Mouse (Mus musculus) heart, embryonic 13.5 days (tissue): Measurements from ENCODE around the gene Stard9. TPM values are rescaled to one million over a fixed set of nuclear protein-coding genes. Genes with fewer than 3 reads are reported as not detected.

Source experiments
- ATAC-seq: fragments of 200-750 bp; cut with Nextera tagmentation; 2 replicates; pipeline ENCODE4 v1.8.0; 2017; ENCODE audit warnings: moderate TSS enrichment; ENCODE audit not compliant: insufficient number of reproducible peaks, low FRiP score, low TSS enrichment; ENCODE audit errors: extremely low read depth
- H3K27ac ChIP-seq: fragments of 300-500 bp; sonication (generic); replicated peaks from 2 replicates; pipeline ENCODE4 v1.5.1; 2015; ENCODE audit warnings: moderate library complexity, mild to moderate bottlenecking, inconsistent platforms
- H3K27me3 ChIP-seq: fragments of 300-500 bp; sonication (generic); replicated peaks from 2 replicates; pipeline ENCODE4 v1.6.1; 2015; ENCODE audit warnings: mild to moderate bottlenecking, inconsistent platforms
- H3K36me3 ChIP-seq: fragments of 300-500 bp; sonication (generic); 2 replicates; pipeline ENCODE4 v1.6.1; 2015; ENCODE audit warnings: mild to moderate bottlenecking, inconsistent platforms
- H3K4me1 ChIP-seq: fragments of 300-500 bp; sonication (generic); 2 replicates; pipeline ENCODE4 v1.6.1; 2015; ENCODE audit warnings: inconsistent platforms
- H3K4me2 ChIP-seq: fragments of 300-500 bp; sonication (generic); 2 replicates; pipeline ENCODE4 v1.6.1; 2015; ENCODE audit warnings: inconsistent platforms, mild to moderate bottlenecking, moderate library complexity
- H3K4me3 ChIP-seq: fragments of 300-500 bp; sonication (generic); 2 replicates; pipeline ENCODE4 v1.5.1; 2015; ENCODE audit warnings: moderate library complexity, mild to moderate bottlenecking, inconsistent platforms
- H3K9ac ChIP-seq: fragments of 300-500 bp; sonication (generic); 2 replicates; pipeline ENCODE4 v1.6.1; 2015; ENCODE audit warnings: inconsistent platforms, mild to moderate bottlenecking, moderate library complexity
- H3K9me3 ChIP-seq: fragments of 300-500 bp; sonication (generic); 2 replicates; pipeline ENCODE4 v1.6.1; 2016; ENCODE audit warnings: inconsistent platforms
- WGBS: fragments of 180-500 bp; shearing (Covaris S2); methylation state at CpG from one replicate; pipeline ENCODE4 v1.1.7; 2015; ENCODE audit warnings: mixed read lengths; 5-methylcytosine and 5-hydroxymethylcytosine counted together
- polyA plus RNA-seq: library from polyadenylated mRNA; unstranded; fragments of >200 nt; fragmentation: Nextera tagmentation; extraction: Ambion mirVana; gene quantifications from 2 replicates; pipeline ENCODE4 v1.2.1, GENCODE M21; 2015

Stard9 gene
- polyA plus RNA-seq, 1 experiment from 2014 or later: 2.8 TPM

GRCm38 (mm10) chr2:120628076-120628865, 650 bp upstream of the Stard9 start:
- H3K4me3 ChIP-seq: peak overlapping the region; percentile 71
- H3K27ac ChIP-seq: peak overlapping the region; percentile 50; the same call in 1 of the 2 replicates
- peak overlapping the region; percentile 74 for H3K4me2 ChIP-seq
- WGBS: 25% methylated on average over 10 of the region's 10 CpGs
- no peak for ATAC-seq
- H3K9me3 ChIP-seq: no peaks in the 10 kb centered on the region
- H3K4me1 ChIP-seq: peaks cover 32% of the 10 kb centered on the region
- H3K36me3 ChIP-seq: peaks cover 14% of the 10 kb centered on the region
- H3K27me3 ChIP-seq: no peaks in the 10 kb centered on the region
- peak overlapping the region; percentile 64 for H3K9ac ChIP-seq

- Histone ChIP-seq H3K4me1 (peaks cover 32% of the 10 kb centered on the region), H3K36me3 (peaks cover 32% of the 10 kb centered on the region), H3K4me3 (peak overlapping the region; percentile 71; the same call in 1 of the 2 replicates), H3K27ac (no peak overlapping the region), H3K9me3 (no peaks in the 10 kb centered on the region), H3K4me2 (peak overlapping the region; percentile 74), H3K27me3 (no peaks in the 10 kb centered on the region), H3K9ac (no peak overlapping the region)
- WGBS: 70% methylated on average over 2 of the region's 2 CpGs
- ATAC-seq: no peak
Measured at GRCm38 (mm10) chr2:120630246-120630645, 1.3 kb downstream of the Stard9 start.

GRCm38 (mm10) chr2:120630655-120631054, 1.7 kb downstream of the Stard9 start:
- WGBS: 43% methylated on average over 2 of the region's 2 CpGs
- Histone ChIP-seq H3K27ac (no peak overlapping the region), H3K36me3 (peaks cover 36% of the 10 kb centered on the region), H3K27me3 (no peaks in the 10 kb centered on the region), H3K4me1 (peaks cover 32% of the 10 kb centered on the region), H3K4me3 (no peak overlapping the region), H3K9me3 (no peaks in the 10 kb centered on the region), H3K9ac (no peak overlapping the region), H3K4me2 (peak overlapping the region; percentile 74)
- no peak for ATAC-seq

- Histone ChIP-seq H3K27ac (no peak overlapping the region), H3K4me1 (peaks cover 32% of the 10 kb centered on the region)
- ATAC-seq: no peak
Measured at GRCm38 (mm10) chr2:120631521-120631920, 2.6 kb downstream of the Stard9 start.

GRCm38 (mm10) chr2:120631957-120632356, 3.0 kb downstream of the Stard9 start:
- ATAC-seq: no peak
- Histone ChIP-seq H3K27me3 (no peaks in the 10 kb centered on the region), H3K4me2 (no peak overlapping the region), H3K4me3 (no peak overlapping the region), H3K27ac (no peak overlapping the region), H3K4me1 (peaks cover 32% of the 10 kb centered on the region), H3K9me3 (no peaks in the 10 kb centered on the region), H3K36me3 (peaks cover 37% of the 10 kb centered on the region), H3K9ac (no peak overlapping the region)
- 62% methylated on average over 4 of the region's 4 CpGs for WGBS

More at GRCm38 (mm10) chr2:120631521-120631920, 2.6 kb downstream of the Stard9 start:
- 64% methylated on average over 2 of the region's 2 CpGs for WGBS
- Histone ChIP-seq H3K4me2 (no peak overlapping the region), H3K4me3 (no peak overlapping the region), H3K27me3 (no peaks in the 10 kb centered on the region), H3K36me3 (peaks cover 37% of the 10 kb centered on the region), H3K9ac (no peak overlapping the region), H3K9me3 (no peaks in the 10 kb centered on the region)

GRCm38 (mm10) chr2:120640835-120641234, 11.9 kb downstream of the Stard9 start:
- H3K4me3 ChIP-seq: no peak overlapping the region
- H3K27ac ChIP-seq: no peak overlapping the region
- WGBS: 89% methylated on average over 8 of the region's 8 CpGs
- no peaks in the 10 kb centered on the region for H3K4me1 ChIP-seq
- ATAC-seq: no peak
- peaks cover 13% of the 10 kb centered on the region for H3K36me3 ChIP-seq
- no peak overlapping the region for H3K4me2 ChIP-seq
- H3K27me3 ChIP-seq: no peaks in the 10 kb centered on the region
- no peaks in the 10 kb centered on the region for H3K9me3 ChIP-seq
- no peak overlapping the region for H3K9ac ChIP-seq

GRCm38 (mm10) chr2:120643836-120644235, 14.9 kb downstream of the Stard9 start:
- Histone ChIP-seq H3K27me3 (no peaks in the 10 kb centered on the region), H3K36me3 (peaks cover 13% of the 10 kb centered on the region), H3K4me2 (no peak overlapping the region), H3K9ac (no peak overlapping the region), H3K4me1 (no peaks in the 10 kb centered on the region), H3K9me3 (no peaks in the 10 kb centered on the region), H3K27ac (no peak overlapping the region; the same call in 1 of the 2 replicates), H3K4me3 (no peak overlapping the region)
- WGBS: 68% methylated on average over 7 of the region's 7 CpGs
- no peak for ATAC-seq

- Histone ChIP-seq H3K9ac (no peak overlapping the region), H3K4me1 (peaks cover 1% of the 10 kb centered on the region; the same call in 1 of the 2 replicates), H3K36me3 (no peaks in the 10 kb centered on the region), H3K27ac (no peak overlapping the region), H3K4me3 (no peak overlapping the region), H3K27me3 (no peaks in the 10 kb centered on the region), H3K4me2 (no peak overlapping the region), H3K9me3 (no peaks in the 10 kb centered on the region)
- 61% methylated on average over 4 of the region's 4 CpGs for WGBS
- ATAC-seq: no peak
Measured at GRCm38 (mm10) chr2:120646777-120647176, 17.9 kb downstream of the Stard9 start.

GRCm38 (mm10) chr2:120652256-120652924, 23.5 kb downstream of the Stard9 start:
- H3K4me2 ChIP-seq: no peak overlapping the region
- ATAC-seq: no peak
- no peak overlapping the region for H3K9ac ChIP-seq
- 47% methylated on average over 7 of the region's 7 CpGs for WGBS
- H3K9me3 ChIP-seq: no peaks in the 10 kb centered on the region
- H3K4me1 ChIP-seq: peaks cover 12% of the 10 kb centered on the region
- H3K4me3 ChIP-seq: no peak overlapping the region
- H3K36me3 ChIP-seq: no peaks in the 10 kb centered on the region
- H3K27ac ChIP-seq: peak overlapping the region; percentile 36; the same call in 1 of the 2 replicates
- H3K27me3 ChIP-seq: no peaks in the 10 kb centered on the region

- no peak for ATAC-seq
- H3K4me1 ChIP-seq: peaks cover 12% of the 10 kb centered on the region
Measured at GRCm38 (mm10) chr2:120652925-120653284, 24.0 kb downstream of the Stard9 start.

GRCm38 (mm10) chr2:120654693-120655092, 25.8 kb downstream of the Stard9 start:
- Histone ChIP-seq H3K4me2 (no peak overlapping the region), H3K4me3 (no peak overlapping the region), H3K27me3 (no peaks in the 10 kb centered on the region), H3K9me3 (no peaks in the 10 kb centered on the region), H3K9ac (no peak overlapping the region), H3K27ac (no peak overlapping the region), H3K4me1 (peaks cover 12% of the 10 kb centered on the region), H3K36me3 (no peaks in the 10 kb centered on the region)
- ATAC-seq: no peak
- 67% methylated on average over 2 of the region's 2 CpGs for WGBS

More at GRCm38 (mm10) chr2:120652925-120653284, 24.0 kb downstream of the Stard9 start:
- Histone ChIP-seq H3K9me3 (no peaks in the 10 kb centered on the region), H3K36me3 (no peaks in the 10 kb centered on the region), H3K9ac (no peak overlapping the region), H3K27ac (peak overlapping the region; percentile 36; the same call in 1 of the 2 replicates), H3K4me3 (no peak overlapping the region), H3K4me2 (no peak overlapping the region), H3K27me3 (no peaks in the 10 kb centered on the region)
- 68% methylated on average over 7 of the region's 7 CpGs for WGBS
